Mouse (Mus musculus) spleen, postnatal 4 days (tissue): ENCODE results near the gene Gimap4.
"Not testable (repeated sequence)": the region's sequence is repeated elsewhere in the genome, so short reads cannot be mapped to it uniquely, and the experiment has no call there.

Experiments used
- DNase-seq, 2 experiments: peaks; one replicate each; pipeline ENCODE4 v3.0.0; 2022; ENCODE audit warnings: low spot score in 2 of 2

The Gimap4 gene

DNA sequence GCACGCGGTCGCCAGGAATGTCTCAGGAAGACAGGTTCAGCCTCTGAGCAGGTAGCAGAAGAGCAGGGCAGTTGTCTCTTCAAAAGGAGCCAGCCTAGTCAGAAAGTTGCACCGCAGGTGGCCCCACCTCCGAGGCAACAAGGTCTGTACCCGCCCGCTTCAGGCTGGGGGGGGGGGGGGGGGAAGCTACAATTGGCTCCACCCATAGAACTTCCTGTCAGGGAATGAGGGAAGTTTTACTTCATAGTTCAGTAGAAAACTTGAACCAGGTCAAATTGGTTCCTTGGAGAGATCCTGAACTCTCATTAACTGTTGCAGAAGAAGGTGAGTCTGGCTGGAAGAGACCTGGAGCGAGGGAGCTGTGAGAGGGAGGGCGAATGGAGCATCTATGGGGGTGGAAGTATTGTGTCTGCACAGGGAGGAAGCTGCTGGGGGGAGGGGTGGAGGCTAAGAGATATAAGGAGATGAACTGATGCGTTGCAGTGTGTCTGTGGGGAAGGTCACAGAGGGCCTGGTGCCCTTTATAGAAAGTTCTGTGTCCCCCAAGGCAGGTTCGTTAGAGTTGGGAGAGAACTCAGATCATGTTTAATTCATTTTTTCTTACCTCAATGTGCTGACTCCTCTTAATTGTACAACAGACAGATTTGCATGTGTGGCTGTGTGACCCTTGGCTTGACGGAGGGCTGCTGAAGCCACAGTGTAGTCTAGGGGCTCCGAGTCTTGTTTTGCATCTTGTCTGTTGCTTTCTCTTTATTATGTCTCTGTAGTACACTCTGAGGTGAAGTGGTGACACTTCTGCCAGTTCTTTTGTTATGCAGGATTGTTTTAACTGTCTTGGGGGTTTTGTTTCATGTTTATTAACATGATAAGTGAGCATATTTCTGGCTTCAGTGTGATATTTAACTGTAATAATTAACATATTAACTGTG is 8.2 kb upstream of the Gimap4 start, which contains the start of gene Gimap9:
Gene Gimap9 (plus strand): TSS at position 199 of the 929 bp plus-strand sequence.
- peak; percentile 70 to 84 for DNase-seq

- no peak for DNase-seq
These were observed 7.4 kb upstream of the Gimap4 start for GRCm38 (mm10) chr6:48676860-48677415.

- no peak for DNase-seq
These were observed 6.6 kb upstream of the Gimap4 start for GRCm38 (mm10) chr6:48677492-48678345.

DNA sequence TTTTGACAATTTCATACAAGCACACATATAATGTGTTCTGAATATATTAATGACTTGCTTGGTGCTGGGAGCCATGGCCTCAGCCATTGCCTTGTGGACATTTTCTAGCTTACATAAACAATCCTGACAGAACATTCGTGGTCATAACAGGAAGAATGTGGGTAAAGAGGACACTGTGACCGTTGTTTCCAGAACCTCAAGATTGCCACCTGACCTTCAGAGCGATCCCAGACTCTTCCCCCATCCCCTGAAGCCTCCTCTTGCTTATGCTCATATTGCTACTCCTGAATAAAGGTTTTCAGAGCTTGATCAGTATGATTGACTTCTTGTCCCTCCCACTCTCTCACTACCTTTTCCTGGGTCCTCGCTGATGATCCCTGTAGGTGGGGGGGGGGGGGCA is 6.0 kb upstream of the Gimap4 start:
- DNase-seq = no peak

DNA sequence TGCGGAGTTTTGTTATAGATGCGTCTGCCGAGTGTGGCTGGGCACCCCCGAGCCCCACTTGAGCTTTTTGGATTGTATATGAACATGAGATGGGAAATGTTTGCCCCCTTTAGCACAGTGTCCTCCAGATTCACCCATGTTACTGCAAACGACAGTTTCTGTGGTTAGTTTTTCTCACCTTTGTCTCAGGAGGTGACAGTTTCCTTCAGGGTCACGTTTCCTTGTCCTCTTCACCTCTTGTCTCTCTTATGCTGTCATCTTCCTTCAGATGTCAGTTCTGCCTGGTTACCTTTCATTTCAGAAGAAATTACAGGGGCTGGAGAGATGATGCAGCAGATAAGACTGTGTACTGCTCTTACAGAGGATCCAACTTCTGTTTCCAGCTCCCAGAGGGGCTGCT is 4.6 kb upstream of the Gimap4 start:
- DNase-seq = no peak

DNA sequence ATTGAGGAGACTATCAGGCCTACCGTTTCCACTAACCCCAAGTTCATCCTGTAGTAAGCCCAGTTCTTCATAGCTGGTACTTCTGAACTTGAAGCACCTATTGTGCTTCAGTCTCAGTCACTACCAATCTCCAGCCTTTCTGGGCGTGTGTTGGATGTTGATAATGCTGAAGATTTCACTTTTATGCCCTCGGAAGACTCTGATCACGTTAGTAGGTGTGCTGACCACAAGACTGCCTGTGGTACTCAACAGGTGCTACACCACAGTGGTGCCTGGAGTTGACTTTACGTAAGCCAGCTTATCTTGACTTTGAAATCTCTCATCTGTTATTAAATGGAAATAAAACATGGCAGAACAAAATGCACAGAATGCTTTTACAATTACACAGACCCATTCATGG is 3.9 kb upstream of the Gimap4 start:
- DNase-seq = no peak

GRCm38 (mm10) chr6:48681472-48682090 is 2.8 kb upstream of the Gimap4 start:
- DNase-seq = no peak

GRCm38 (mm10) chr6:48682271-48682670 is 2.1 kb upstream of the Gimap4 start:
- DNase-seq = no peak

DNA sequence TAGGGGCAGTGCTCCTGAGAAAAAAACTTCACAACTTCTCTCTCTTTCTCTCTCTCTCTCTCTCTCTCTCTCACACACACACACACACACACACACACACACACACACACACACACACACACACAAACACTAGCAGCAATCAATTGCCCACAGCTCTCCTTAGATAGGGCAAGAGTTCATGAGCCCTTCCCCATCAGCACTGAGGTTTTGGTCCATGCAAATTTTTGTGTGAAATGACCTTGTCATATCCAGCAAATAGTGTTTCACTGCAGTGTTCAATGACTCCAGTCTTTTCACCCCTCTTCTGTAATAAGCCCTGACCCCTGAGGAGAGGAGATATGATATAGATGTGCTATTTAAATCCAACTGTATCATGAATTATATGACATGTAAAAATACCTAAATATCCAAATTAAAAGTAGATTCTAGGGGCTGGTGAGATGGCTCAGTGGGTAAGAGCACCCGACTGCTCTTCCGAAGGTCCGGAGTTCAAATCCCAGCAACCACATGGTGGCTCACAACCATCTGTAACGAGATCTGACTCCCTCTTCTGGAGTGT is 1.0 kb upstream of the Gimap4 start:
- not testable (repeated sequence) for DNase-seq

GRCm38 (mm10) chr6:48684806-48685205 is 457 bp downstream of the Gimap4 start:
- no peak for DNase-seq

DNA sequence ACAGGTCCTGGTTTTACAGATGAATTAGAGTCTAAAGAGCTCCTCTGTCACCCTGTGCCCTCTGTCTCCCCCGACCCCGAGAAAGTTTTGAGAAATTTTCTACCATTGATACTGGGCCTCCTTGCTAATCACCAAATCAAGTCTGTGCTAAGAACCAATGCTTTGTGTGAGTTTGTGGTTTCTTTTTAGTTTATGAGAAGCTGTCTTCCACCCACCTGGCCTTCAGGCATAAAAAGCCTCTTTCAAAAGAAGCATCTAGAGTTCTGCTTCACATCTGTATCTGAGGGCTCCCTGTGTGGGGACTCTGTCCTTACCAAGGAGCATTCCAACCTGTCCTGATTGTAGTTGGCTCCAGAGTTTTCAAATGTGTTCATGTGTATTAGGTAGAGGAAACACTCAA is 902 bp downstream of the Gimap4 start:
- no peak for DNase-seq

DNA sequence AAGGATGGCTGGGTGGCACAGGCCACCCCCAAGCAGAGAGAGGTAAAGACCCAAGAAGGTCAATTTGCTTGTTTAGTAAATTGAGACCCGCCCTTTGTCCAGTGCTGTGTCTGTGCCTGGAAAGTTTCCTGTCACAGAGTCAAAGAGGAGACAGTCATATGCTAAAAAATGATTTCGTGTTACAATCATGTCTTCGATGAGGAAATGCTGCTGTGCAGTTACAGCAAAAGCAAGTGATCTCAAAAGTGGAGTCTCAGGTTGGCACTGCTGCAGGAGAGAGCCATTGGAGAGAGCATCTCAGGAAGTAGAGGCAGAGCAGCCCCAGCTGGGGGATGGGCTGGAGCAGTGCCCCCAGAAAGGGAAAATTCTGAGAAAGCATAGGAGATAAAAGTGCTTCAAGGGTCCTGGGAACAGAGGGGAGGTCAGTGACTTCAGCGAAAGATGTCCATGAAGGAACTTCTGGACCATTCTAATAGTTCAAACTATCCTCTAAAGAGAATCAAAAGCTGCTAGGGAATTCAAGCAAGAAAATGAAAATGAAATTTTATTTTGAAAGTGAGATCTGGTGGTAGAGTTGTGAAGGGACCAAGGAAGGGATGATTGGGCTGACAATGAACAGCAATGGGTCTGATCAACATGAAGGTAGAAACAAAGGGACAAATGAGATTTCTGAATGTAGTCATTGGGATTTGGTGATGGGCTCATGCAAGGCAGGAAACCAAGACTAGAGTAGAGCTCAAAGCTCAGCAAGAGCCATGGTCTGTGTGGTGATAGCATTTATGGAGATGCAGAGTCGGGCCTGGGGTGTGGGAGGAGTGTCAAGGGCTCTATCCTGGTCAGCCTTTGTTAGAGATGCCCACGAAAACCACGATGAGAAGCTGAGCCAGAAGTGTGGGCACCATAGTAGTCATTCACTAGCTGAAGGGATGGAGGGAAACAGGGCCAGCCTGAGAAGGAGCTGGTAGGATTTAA is 1.6 kb downstream of the Gimap4 start:
- no peak for DNase-seq

DNA sequence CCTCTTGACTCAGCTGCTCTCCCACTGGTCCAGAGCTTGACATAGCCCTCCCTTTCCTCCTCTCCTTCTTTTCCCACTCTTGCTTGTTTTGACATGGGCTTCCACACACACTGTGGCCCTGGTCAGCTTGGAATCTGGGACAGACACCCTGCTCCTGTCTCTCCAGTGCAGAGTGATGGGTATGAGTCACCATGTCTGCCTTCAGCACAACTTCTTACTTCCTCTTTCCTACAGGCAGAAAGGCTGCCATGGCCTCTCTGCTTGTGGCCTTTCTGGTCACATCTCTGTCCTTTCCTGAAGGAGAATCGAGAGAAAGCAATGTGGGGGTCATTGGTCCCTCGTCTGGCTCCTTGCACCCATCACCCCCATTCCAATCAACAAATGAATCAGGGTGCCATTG is 2.7 kb downstream of the Gimap4 start:
- no peak for DNase-seq

GRCm38 (mm10) chr6:48689320-48689719 is 5.0 kb downstream of the Gimap4 start:
- DNase-seq = no peak

GRCm38 (mm10) chr6:48692962-48693361 is 8.6 kb downstream of the Gimap4 start:
- no peak for DNase-seq

GRCm38 (mm10) chr6:48696830-48697554 is 12.6 kb downstream of the Gimap4 start:
- DNase-seq = no peak

- no peak for DNase-seq
These were observed 13.2 kb downstream of the Gimap4 start for GRCm38 (mm10) chr6:48697555-48697930.

- no peak for DNase-seq
These were observed 13.9 kb downstream of the Gimap4 start for GRCm38 (mm10) chr6:48698066-48698856.

DNA sequence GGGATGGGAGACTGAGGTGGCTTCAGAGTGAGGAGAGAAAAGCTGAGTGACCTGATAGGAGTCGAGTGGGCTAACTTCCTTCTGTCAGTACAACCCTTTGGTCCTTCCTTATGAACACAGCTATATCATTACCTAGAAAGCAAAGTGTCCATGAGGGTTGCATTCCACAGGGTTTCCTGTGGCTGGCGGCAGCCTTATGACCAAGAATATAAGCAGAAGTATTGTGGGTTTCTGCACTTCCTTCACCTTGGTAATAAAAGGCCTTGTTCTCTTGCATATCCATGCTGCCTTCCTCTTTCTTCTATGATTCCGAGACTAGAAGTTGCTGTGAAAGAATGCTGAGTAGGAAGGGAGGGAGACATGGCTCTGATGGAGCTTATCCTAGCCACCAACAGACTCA is 14.5 kb downstream of the Gimap4 start:
- no peak for DNase-seq
